Mouse (Mus musculus) cerebellum, postnatal 10 days (tissue): ENCODE measurements around the gene Ankrd24.

Experiments used
- DNase-seq, 2 experiments: peaks; one replicate each; pipeline ENCODE4 v3.0.0; 2021; ENCODE audit warnings: mixed read lengths in 2 of 2

Ankrd24 gene

GRCm38 (mm10) chr10:81628390-81628789 is at the start of gene Ankrd24:
Gene Ankrd24, plus strand, starts transcription at chr10:81628540.
- DNase-seq: no peak

GRCm38 (mm10) chr10:81579967-81580366 is 48.4 kb upstream of the Ankrd24 start:
- peak; percentile 67 to 68 for DNase-seq

- no peak for DNase-seq
These were observed 47.8 kb upstream of the Ankrd24 start for GRCm38 (mm10) chr10:81580441-81581070.

- DNase-seq: no peak
These were observed 45.0 kb upstream of the Ankrd24 start for GRCm38 (mm10) chr10:81583347-81583746.

- no peak for DNase-seq
These were observed 39.6 kb upstream of the Ankrd24 start for GRCm38 (mm10) chr10:81588739-81589138.

GRCm38 (mm10) chr10:81591846-81592245 is 36.5 kb upstream of the Ankrd24 start:
- DNase-seq: peak; percentile 61 to 66

DNA sequence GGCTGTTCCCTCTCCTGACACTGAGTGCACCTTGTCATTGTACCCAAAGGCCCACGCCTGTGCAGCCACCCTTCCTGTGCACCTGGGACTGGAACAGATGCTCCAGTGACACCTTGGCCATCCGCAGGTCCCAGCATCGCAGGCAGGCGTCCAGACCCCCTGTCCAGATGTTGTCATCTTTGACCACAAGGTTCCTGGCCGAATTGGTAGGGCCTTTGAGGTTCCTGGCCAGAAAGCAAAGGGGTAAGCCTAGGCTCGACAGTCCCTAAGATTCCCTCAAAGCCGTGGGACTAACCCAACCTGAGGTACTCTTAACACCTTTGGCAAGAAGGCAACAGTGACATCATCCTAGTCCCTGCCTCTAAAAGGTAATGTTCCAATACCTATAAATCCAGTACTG is 35.7 kb upstream of the Ankrd24 start:
- DNase-seq: peak in 1 of 2 experiments; percentile 26

GRCm38 (mm10) chr10:81593223-81593622 is 35.1 kb upstream of the Ankrd24 start:
- DNase-seq: peak in 1 of 2 experiments; percentile 3

- DNase-seq: peak in 1 of 2 experiments; percentile 41
These were observed 34.4 kb upstream of the Ankrd24 start for GRCm38 (mm10) chr10:81593935-81594334.

GRCm38 (mm10) chr10:81595599-81595998 is 32.7 kb upstream of the Ankrd24 start:
- DNase-seq: peak in 1 of 2 experiments; percentile 33

- DNase-seq: peak; percentile 28 to 50
These were observed 31.7 kb upstream of the Ankrd24 start for GRCm38 (mm10) chr10:81596611-81597010.

DNA sequence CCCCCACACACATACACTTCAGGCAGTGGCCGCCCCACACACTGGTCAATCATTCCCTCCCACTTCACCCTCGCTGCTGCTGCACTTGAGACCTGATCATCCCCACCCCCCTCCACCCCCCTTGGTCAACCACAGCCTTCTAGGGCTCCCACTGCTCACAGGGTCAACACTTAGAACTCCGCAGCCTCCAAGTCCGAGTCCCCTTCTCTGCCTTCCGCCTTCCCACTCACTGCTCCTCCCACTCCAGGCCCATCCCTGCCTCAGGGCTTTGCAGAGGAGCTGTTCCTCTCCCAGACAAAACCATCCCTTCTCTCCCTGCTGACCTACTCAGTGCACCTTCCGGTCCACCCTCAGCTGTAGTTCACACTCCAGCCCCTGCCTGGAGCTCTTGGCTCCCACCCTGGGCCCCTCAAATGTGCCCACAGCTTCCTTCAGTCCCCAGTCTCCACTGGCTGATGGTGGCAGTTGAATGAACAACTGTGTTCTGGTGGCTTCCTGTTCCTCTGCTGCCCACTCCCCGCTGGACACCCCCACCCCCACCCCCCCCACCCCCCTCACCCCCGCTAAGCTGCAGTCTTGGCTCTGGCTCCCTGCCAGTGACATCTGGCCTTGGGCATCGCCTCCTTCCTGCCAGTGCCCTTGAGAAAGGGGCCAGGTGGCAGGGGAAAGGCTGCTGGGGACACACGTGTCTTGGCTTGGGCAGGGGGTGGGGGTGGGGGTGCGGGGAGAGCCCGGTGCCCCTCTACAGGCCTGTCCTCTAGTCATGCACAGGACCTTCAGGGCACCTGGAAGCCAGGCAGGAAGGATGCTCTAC is 31.0 kb upstream of the Ankrd24 start:
- DNase-seq: peak; percentile 79 to 83

DNA sequence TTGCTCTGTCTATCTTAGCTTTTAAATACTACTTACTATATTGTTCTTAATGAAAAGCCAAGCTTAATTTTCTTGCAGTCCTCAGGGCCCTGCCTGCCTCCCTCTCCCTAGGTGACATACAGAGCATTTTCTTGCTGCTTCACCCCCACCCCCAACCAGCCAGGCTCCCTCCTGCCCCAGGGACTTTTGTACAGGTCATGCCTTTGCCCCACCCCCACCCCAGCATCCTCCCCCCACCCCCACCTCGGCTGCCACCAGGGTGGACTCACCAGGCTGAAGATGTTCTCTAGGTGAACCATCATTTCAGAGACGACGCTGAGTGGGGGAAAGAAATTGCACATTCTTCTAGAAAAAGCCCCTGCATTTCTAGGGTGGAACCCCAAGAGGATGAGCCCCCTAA is 30.0 kb upstream of the Ankrd24 start:
- DNase-seq: peak in 1 of 2 experiments; percentile 8

GRCm38 (mm10) chr10:81598871-81599270 is 29.5 kb upstream of the Ankrd24 start:
- no peak for DNase-seq

DNA sequence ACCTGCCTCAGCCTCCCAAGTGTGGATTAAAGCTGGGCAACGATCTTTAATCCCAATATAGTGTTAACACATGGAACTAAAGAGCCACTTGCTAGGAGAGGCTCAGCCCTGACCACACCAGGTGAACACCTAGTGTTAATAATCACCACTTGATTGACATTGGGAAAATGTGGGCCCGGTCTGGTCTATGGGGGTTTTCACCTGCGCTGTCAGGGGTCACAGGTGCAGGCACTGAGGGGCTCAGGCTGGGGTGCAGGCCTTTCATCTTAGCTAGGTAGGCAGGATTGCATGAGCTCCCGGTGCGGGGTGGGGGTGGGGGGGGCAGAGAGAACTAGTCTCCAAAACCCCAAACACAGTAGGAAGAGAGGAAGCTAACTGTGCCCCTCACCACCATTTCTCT is 28.7 kb upstream of the Ankrd24 start:
- peak in 1 of 2 experiments; percentile 8 for DNase-seq

GRCm38 (mm10) chr10:81600096-81600495 is 28.2 kb upstream of the Ankrd24 start:
- DNase-seq: peak in 1 of 2 experiments; percentile 18

DNA sequence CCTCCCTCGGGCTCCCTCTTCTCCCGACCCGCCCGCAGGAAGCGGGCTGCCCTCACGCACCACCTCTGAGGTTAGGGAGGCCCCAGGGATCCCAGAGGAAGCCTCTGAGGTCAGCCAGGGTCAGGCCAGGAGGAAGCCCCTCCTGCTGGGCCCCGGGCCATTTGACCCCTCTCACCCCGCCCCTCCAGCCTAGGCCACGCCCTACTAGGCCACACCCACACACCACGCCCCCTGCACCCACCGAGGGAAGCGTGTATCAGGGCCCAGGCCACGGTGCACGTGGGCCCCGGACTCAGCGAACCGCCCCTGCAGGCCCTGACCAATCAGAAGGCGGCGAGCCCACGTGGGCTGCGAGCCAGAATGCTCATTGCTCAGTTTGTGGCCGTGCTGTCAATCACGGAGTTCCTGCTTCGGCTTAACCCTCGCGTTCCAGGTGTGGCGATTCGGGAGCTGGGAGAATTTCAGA is 27.6 kb upstream of the Ankrd24 start, which contains the start of gene Tle6:
Gene Tle6, minus strand, starts transcription at position 336 of the 466 bp plus-strand sequence.
- DNase-seq: peak; percentile 98 to 99

GRCm38 (mm10) chr10:81601396-81601905 is 26.9 kb upstream of the Ankrd24 start:
- DNase-seq: peak in 1 of 2 experiments; percentile 35

DNA sequence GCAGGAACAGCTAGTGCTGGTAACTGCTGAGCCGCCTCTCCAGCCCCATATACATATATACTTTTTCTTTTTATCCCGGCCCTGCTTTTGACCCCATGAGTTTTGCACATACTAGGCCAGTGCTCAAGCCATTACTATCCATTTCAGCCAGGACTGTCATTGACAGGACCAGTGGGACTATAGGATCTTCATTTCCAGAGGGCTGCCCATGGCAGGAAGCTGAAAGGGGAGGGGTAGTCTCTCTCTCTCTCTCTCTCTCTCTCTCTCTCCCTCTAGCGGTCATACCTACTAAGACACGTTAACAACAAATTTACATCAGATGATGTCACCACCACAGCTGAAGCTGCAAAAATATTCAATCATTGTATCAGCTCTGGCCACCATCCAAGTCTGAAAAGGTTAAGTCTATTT is 25.6 kb upstream of the Ankrd24 start:
- peak; percentile 67 to 81 for DNase-seq

GRCm38 (mm10) chr10:81604019-81604967 is 24.0 kb upstream of the Ankrd24 start:
- peak in 1 of 2 experiments; percentile 30 for DNase-seq

GRCm38 (mm10) chr10:81604968-81605665 is 23.2 kb upstream of the Ankrd24 start:
- peak; percentile 95 for DNase-seq

DNA sequence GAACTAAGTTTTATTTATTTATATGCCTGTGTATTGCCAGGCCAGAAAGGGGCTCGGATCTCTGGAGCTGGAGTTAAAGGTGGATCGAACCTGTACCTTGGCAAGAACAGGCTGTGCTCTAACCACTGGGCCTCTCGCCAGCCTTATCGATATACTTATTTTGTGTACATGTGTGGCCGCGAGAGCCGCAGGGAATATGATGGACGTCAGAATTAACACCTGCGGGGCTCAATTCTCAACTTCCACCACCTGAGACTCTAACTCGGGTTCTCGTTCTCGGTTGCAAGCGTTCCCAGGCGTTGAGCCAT is 22.7 kb upstream of the Ankrd24 start:
- no peak for DNase-seq
